Mouse (Mus musculus): ENCODE measurements around the gene Ftl1-ps1. TPM values are rescaled to one million over a fixed set of nuclear protein-coding genes. Genes with fewer than 3 reads are reported as not detected.

Gene Ftl1-ps1
- total RNA-seq (2014; rRNA removed) (77.4 and 102 TPM in 2 replicates), polyA plus RNA-seq (2012; rRNA removed) (106 and 150 TPM in 2 replicates)

GRCm38 (mm10) chr13:74399298-74399839, at the start of gene Ftl1-ps1:
Gene Ftl1-ps1 (plus strand): TSS chr13:74399694.
- Histone ChIP-seq H3K27me3 (ENCODE audit: control insufficient read depth, insufficient read depth, low read length) (no peaks in the 10 kb centered on the region), H3K79me2 (ENCODE audit: control insufficient read depth, insufficient read depth, low read length) (no peaks in the 10 kb centered on the region), H3K4me3 (ENCODE audit: insufficient read depth, low read depth, low read length) (no peak within 1 kb of the TSS), H3K4me1 (ENCODE audit: control insufficient read depth, insufficient read depth, low read length) (no peaks in the 10 kb centered on the region), H3K9ac (ENCODE audit: low read depth, low read length) (no peak within 1 kb of the TSS), H3K36me3 (ENCODE audit: control insufficient read depth, insufficient read depth, low read length) (no peaks in the 10 kb centered on the region), H3K27ac (replicated peaks; ENCODE audit: insufficient read depth, low read depth, low read length) (no peak within 1 kb of the TSS)
- whole genome bisulfite sequencing: 26% methylated on average over 11 of the region's 11 CpGs
- no peak for TF ChIP-seq POLR2A (IDR thresholded peaks at IDR 0.05; ENCODE audit: extremely low read depth, insufficient read depth, low read length)
- TF ChIP-seq CTCF (IDR thresholded peaks at IDR 0.05; ENCODE audit: low read depth, low read length): no peak
- DNase-seq (ENCODE audit: extremely low read depth, low read depth, low spot score): peak; percentile 51

DNA sequence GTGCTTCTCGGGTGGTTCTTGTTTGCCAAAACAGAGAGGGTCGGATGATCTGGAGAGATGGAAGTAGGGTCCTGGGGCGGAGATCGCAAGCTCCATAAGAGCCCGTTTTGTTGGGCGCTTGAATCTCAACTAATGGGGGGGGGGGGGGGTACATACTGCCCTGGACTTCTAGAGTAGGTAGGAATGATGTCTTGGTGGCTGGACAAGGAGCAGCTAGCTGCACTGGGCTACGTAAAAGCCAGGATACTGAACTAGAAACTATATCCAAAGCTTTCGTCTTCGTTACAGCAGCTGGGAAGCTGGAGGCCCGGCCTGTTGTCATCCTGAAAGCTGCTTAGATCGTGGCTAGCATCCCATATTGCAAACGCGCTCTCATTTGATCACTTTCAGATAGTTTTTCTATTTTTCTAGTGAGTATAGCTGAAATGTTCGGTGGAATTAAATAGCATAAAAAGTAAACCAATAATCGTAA, 49.0 kb upstream of the Ftl1-ps1 start:
- no peak for DNase-seq (ENCODE audit: extremely low read depth, low read depth, low spot score)
- under 1% methylated on average over 15 of the region's 15 CpGs for WGBS
- peak overlapping the region; percentile 79 for H3K9ac ChIP-seq (ENCODE audit: low read depth, low read length)
- peak overlapping the region; percentile 69 for H3K27ac ChIP-seq (replicated peaks; ENCODE audit: insufficient read depth, low read depth, low read length)
- H3K4me3 ChIP-seq (ENCODE audit: insufficient read depth, low read depth, low read length): peak overlapping the region; percentile 77
- no peaks in the 10 kb centered on the region for H3K27me3 ChIP-seq (ENCODE audit: control insufficient read depth, insufficient read depth, low read length)
- peaks cover 5% of the 10 kb centered on the region; the same call in 1 of the 2 replicates for H3K4me1 ChIP-seq (ENCODE audit: control insufficient read depth, insufficient read depth, low read length)
- TF ChIP-seq CTCF (IDR thresholded peaks at IDR 0.05; ENCODE audit: low read depth, low read length) (no peak), POLR2A (IDR thresholded peaks at IDR 0.05; ENCODE audit: extremely low read depth, insufficient read depth, low read length) (no peak)
- peaks cover 11% of the 10 kb centered on the region for H3K36me3 ChIP-seq (ENCODE audit: control insufficient read depth, insufficient read depth, low read length)
- H3K79me2 ChIP-seq (ENCODE audit: control insufficient read depth, insufficient read depth, low read length): no peaks in the 10 kb centered on the region

GRCm38 (mm10) chr13:74356491-74356890, 43.0 kb upstream of the Ftl1-ps1 start:
- H3K27ac ChIP-seq (replicated peaks; ENCODE audit: insufficient read depth, low read depth, low read length): no peak overlapping the region
- TF ChIP-seq POLR2A (IDR thresholded peaks at IDR 0.05; ENCODE audit: extremely low read depth, insufficient read depth, low read length): no peak
- no peaks in the 10 kb centered on the region for H3K4me1 ChIP-seq (ENCODE audit: control insufficient read depth, insufficient read depth, low read length)
- no peak overlapping the region for H3K9ac ChIP-seq (ENCODE audit: low read depth, low read length)
- H3K36me3 ChIP-seq (ENCODE audit: control insufficient read depth, insufficient read depth, low read length): peaks cover 42% of the 10 kb centered on the region
- 94% methylated on average over 13 of the region's 13 CpGs for WGBS
- H3K79me2 ChIP-seq (ENCODE audit: control insufficient read depth, insufficient read depth, low read length): no peaks in the 10 kb centered on the region
- H3K27me3 ChIP-seq (ENCODE audit: control insufficient read depth, insufficient read depth, low read length): no peaks in the 10 kb centered on the region
- DNase-seq (ENCODE audit: extremely low read depth, low read depth, low spot score): no peak
- H3K4me3 ChIP-seq (ENCODE audit: insufficient read depth, low read depth, low read length): no peak overlapping the region

- no peak for DNase-seq (ENCODE audit: extremely low read depth, low read depth, low spot score)
- 65% methylated on average over 2 of the region's 2 CpGs for WGBS
- no peak overlapping the region for H3K9ac ChIP-seq (ENCODE audit: low read depth, low read length)
Measured at GRCm38 (mm10) chr13:74362218-74362617, 37.3 kb upstream of the Ftl1-ps1 start.

GRCm38 (mm10) chr13:74363176-74363858, 36.2 kb upstream of the Ftl1-ps1 start:
- peaks cover 7% of the 10 kb centered on the region; the same call in 1 of the 2 replicates for H3K4me1 ChIP-seq (ENCODE audit: control insufficient read depth, insufficient read depth, low read length)
- no peaks in the 10 kb centered on the region for H3K79me2 ChIP-seq (ENCODE audit: control insufficient read depth, insufficient read depth, low read length)
- peaks cover 10% of the 10 kb centered on the region for H3K36me3 ChIP-seq (ENCODE audit: control insufficient read depth, insufficient read depth, low read length)
- peak overlapping the region; percentile 1; the same call in 1 of the 2 replicates for H3K27ac ChIP-seq (replicated peaks; ENCODE audit: insufficient read depth, low read depth, low read length)
- TF ChIP-seq CTCF (IDR thresholded peaks at IDR 0.05; ENCODE audit: low read depth, low read length) (no peak), POLR2A (IDR thresholded peaks at IDR 0.05; ENCODE audit: extremely low read depth, insufficient read depth, low read length) (no peak)
- H3K27me3 ChIP-seq (ENCODE audit: control insufficient read depth, insufficient read depth, low read length): no peaks in the 10 kb centered on the region
- WGBS: 70% methylated on average over 13 of the region's 13 CpGs
- peak overlapping the region; percentile 10; the same call in 1 of the 2 replicates for H3K9ac ChIP-seq (ENCODE audit: low read depth, low read length)
- peak overlapping the region; percentile 19; the same call in 1 of the 2 replicates for H3K4me3 ChIP-seq (ENCODE audit: insufficient read depth, low read depth, low read length)
- peak; percentile 48 for DNase-seq (ENCODE audit: extremely low read depth, low read depth, low spot score)

More at GRCm38 (mm10) chr13:74362218-74362617, 37.3 kb upstream of the Ftl1-ps1 start:
- Histone ChIP-seq H3K4me1 (ENCODE audit: control insufficient read depth, insufficient read depth, low read length) (peaks cover 7% of the 10 kb centered on the region; the same call in 1 of the 2 replicates), H3K79me2 (ENCODE audit: control insufficient read depth, insufficient read depth, low read length) (no peaks in the 10 kb centered on the region), H3K27ac (replicated peaks; ENCODE audit: insufficient read depth, low read depth, low read length) (no peak overlapping the region), H3K27me3 (ENCODE audit: control insufficient read depth, insufficient read depth, low read length) (no peaks in the 10 kb centered on the region), H3K36me3 (ENCODE audit: control insufficient read depth, insufficient read depth, low read length) (peaks cover 16% of the 10 kb centered on the region), H3K4me3 (ENCODE audit: insufficient read depth, low read depth, low read length) (no peak overlapping the region)
- TF ChIP-seq CTCF (IDR thresholded peaks at IDR 0.05; ENCODE audit: low read depth, low read length): no peak
- TF ChIP-seq POLR2A (IDR thresholded peaks at IDR 0.05; ENCODE audit: extremely low read depth, insufficient read depth, low read length): no peak

Measured in liver, adult 2 months (tissue).